Mouse (Mus musculus): ENCODE measurements around the gene Ptp4a2. TPM values are rescaled to one million over a fixed set of nuclear protein-coding genes. Genes with fewer than 3 reads are reported as not detected.
"Not testable (repeated sequence)": the region's sequence is repeated elsewhere in the genome, so short reads cannot be mapped to it uniquely, and the experiment has no call there.

The Ptp4a2 gene
- 321 and 331 TPM in 2 replicates for polyA plus RNA-seq (2015; fragmentation: Nextera tagmentation; extraction: Ambion mirVana)

GRCm38 (mm10) chr4:129810798-129811604 is at the start of gene Ptp4a2:
Gene Ptp4a2 (plus strand): TSS chr4:129811219.
- peak within 1 kb of the TSS; percentile 48 for H3K9ac ChIP-seq (ENCODE audit: low read depth, low read length)
- ATAC-seq: peak; percentile 93
- H3K36me3 ChIP-seq (ENCODE audit: control insufficient read depth, insufficient read depth): no peaks in the 10 kb centered on the region
- TF ChIP-seq CTCF (IDR thresholded peaks at IDR 0.05; ENCODE audit: low read depth): no peak
- peak within 1 kb of the TSS; percentile 45 for H3K4me3 ChIP-seq (ENCODE audit: low read depth, low read length)
- H3K27ac ChIP-seq (ENCODE audit: low read depth, low read length): peak within 1 kb of the TSS; percentile 62; the same call in 1 of the 2 replicates
- H3K4me1 ChIP-seq (replicated peaks; ENCODE audit: control insufficient read depth, insufficient read depth, low read length): 0 out of 2 replicates have a peak, but pooled peaks cover 3% of the 10 kb centered on the region
- H3K4me2 ChIP-seq (replicated peaks; ENCODE audit: low read depth): peak within 1 kb of the TSS; percentile 83
- no peaks in the 10 kb centered on the region for H3K27me3 ChIP-seq (replicated peaks; ENCODE audit: control insufficient read depth, insufficient read depth, low read length)
- H3K9me3 ChIP-seq (ENCODE audit: control insufficient read depth): no peaks in the 10 kb centered on the region
- 4% methylated on average over 35 of the region's 35 CpGs for WGBS

GRCm38 (mm10) chr4:129761606-129762005 is 49.4 kb upstream of the Ptp4a2 start:
- Histone ChIP-seq H3K36me3 (ENCODE audit: control insufficient read depth, insufficient read depth) (no peaks in the 10 kb centered on the region), H3K4me3 (ENCODE audit: low read depth, low read length) (no peak overlapping the region), H3K27me3 (replicated peaks; ENCODE audit: control insufficient read depth, insufficient read depth, low read length) (no peaks in the 10 kb centered on the region), H3K27ac (ENCODE audit: low read depth, low read length) (no peak overlapping the region), H3K9ac (ENCODE audit: low read depth, low read length) (no peak overlapping the region), H3K4me2 (replicated peaks; ENCODE audit: low read depth) (no peak overlapping the region), H3K4me1 (replicated peaks; ENCODE audit: control insufficient read depth, insufficient read depth, low read length) (no peaks in the 10 kb centered on the region), H3K9me3 (ENCODE audit: control insufficient read depth) (no peaks in the 10 kb centered on the region)
- 86% methylated on average over 12 of the region's 12 CpGs for WGBS
- no peak for TF ChIP-seq CTCF (IDR thresholded peaks at IDR 0.05; ENCODE audit: low read depth)
- no peak for ATAC-seq

GRCm38 (mm10) chr4:129762496-129762895 is 48.5 kb upstream of the Ptp4a2 start:
- ATAC-seq; H3K4me3 ChIP-seq (ENCODE audit: low read depth, low read length); H3K9me3 ChIP-seq (ENCODE audit: control insufficient read depth); H3K36me3 ChIP-seq (ENCODE audit: control insufficient read depth, insufficient read depth); H3K27ac ChIP-seq (ENCODE audit: low read depth, low read length); H3K4me1 ChIP-seq (replicated peaks; ENCODE audit: control insufficient read depth, insufficient read depth, low read length); H3K27me3 ChIP-seq (replicated peaks; ENCODE audit: control insufficient read depth, insufficient read depth, low read length); H3K9ac ChIP-seq (ENCODE audit: low read depth, low read length); H3K4me2 ChIP-seq (replicated peaks; ENCODE audit: low read depth): not testable (repeated sequence)
- WGBS: 94% methylated on average over 1 of the region's 1 CpGs
- peak; percentile 36 for TF ChIP-seq CTCF (IDR thresholded peaks at IDR 0.05; ENCODE audit: low read depth)

GRCm38 (mm10) chr4:129765351-129765750 is 45.7 kb upstream of the Ptp4a2 start:
- Histone ChIP-seq H3K4me2 (replicated peaks; ENCODE audit: low read depth) (no peak overlapping the region), H3K27ac (ENCODE audit: low read depth, low read length) (no peak overlapping the region), H3K9me3 (ENCODE audit: control insufficient read depth) (no peaks in the 10 kb centered on the region), H3K4me3 (ENCODE audit: low read depth, low read length) (no peak overlapping the region), H3K4me1 (replicated peaks; ENCODE audit: control insufficient read depth, insufficient read depth, low read length) (no peaks in the 10 kb centered on the region), H3K27me3 (replicated peaks; ENCODE audit: control insufficient read depth, insufficient read depth, low read length) (no peaks in the 10 kb centered on the region), H3K36me3 (ENCODE audit: control insufficient read depth, insufficient read depth) (no peaks in the 10 kb centered on the region), H3K9ac (ENCODE audit: low read depth, low read length) (no peak overlapping the region)
- no peak for TF ChIP-seq CTCF (IDR thresholded peaks at IDR 0.05; ENCODE audit: low read depth)
- 79% methylated on average over 3 of the region's 3 CpGs for WGBS
- ATAC-seq: no peak

- WGBS: 86% methylated on average over 8 of the region's 8 CpGs
- Histone ChIP-seq H3K9me3 (ENCODE audit: control insufficient read depth) (no peaks in the 10 kb centered on the region), H3K36me3 (ENCODE audit: control insufficient read depth, insufficient read depth) (no peaks in the 10 kb centered on the region), H3K4me2 (replicated peaks; ENCODE audit: low read depth) (no peak overlapping the region), H3K4me1 (replicated peaks; ENCODE audit: control insufficient read depth, insufficient read depth, low read length) (no peaks in the 10 kb centered on the region), H3K27me3 (replicated peaks; ENCODE audit: control insufficient read depth, insufficient read depth, low read length) (no peaks in the 10 kb centered on the region), H3K9ac (ENCODE audit: low read depth, low read length) (no peak overlapping the region), H3K4me3 (ENCODE audit: low read depth, low read length) (no peak overlapping the region), H3K27ac (ENCODE audit: low read depth, low read length) (no peak overlapping the region)
- no peak for TF ChIP-seq CTCF (IDR thresholded peaks at IDR 0.05; ENCODE audit: low read depth)
- ATAC-seq: no peak
These were observed 43.2 kb upstream of the Ptp4a2 start for GRCm38 (mm10) chr4:129767782-129768181.

GRCm38 (mm10) chr4:129768742-129769141 is 42.3 kb upstream of the Ptp4a2 start:
- H3K9ac ChIP-seq (ENCODE audit: low read depth, low read length); H3K9me3 ChIP-seq (ENCODE audit: control insufficient read depth); H3K4me2 ChIP-seq (replicated peaks; ENCODE audit: low read depth); ATAC-seq; H3K4me1 ChIP-seq (replicated peaks; ENCODE audit: control insufficient read depth, insufficient read depth, low read length); H3K27me3 ChIP-seq (replicated peaks; ENCODE audit: control insufficient read depth, insufficient read depth, low read length); H3K36me3 ChIP-seq (ENCODE audit: control insufficient read depth, insufficient read depth); H3K27ac ChIP-seq (ENCODE audit: low read depth, low read length); H3K4me3 ChIP-seq (ENCODE audit: low read depth, low read length): not testable (repeated sequence)
- 69% methylated on average over 3 of the region's 3 CpGs for WGBS
